17 mouse cellular contexts compared by ENCODE assay signal in genomic region chr1:191410294-191411036, GRCm38 (mm10). TPM values are rescaled to one million over a fixed set of nuclear protein-coding genes. Genes with fewer than 3 reads are reported as not detected.
DNase-seq lines count a peak whose midpoint lies in the region; ATAC-seq and TF ChIP-seq lines count a peak whose summit lies in the region.
"Had no signal": no experiment of that assay in that cellular context is flagged by ENCODE, and none has a peak within 500 bp of the region (broad histone marks: within the 10 kb centered on the region; RNA-seq: fewer than 3 reads in every experiment).

No protein-coding gene starts in this region.

- ATAC-seq in intestine, postnatal 0 days, result no peak
- ATAC-seq in intestine, embryonic 16.5 days, result no peak
- ATAC-seq: midbrain, embryonic 16.5 days had no signal

- peaks cover 40% of the 10 kb centered on the region for H3K4me1 ChIP-seq in heart, embryonic 10.5 days
- no peaks in the 10 kb centered on the region for H3K4me1 ChIP-seq in intestine, postnatal 0 days (replicated peaks; ENCODE audit: control insufficient read depth, insufficient read depth, low read length)
- peaks cover 6% of the 10 kb centered on the region; the same call in 1 of the 2 replicates for H3K4me1 ChIP-seq in intestine, embryonic 16.5 days (ENCODE audit: control insufficient read depth, insufficient read depth, low read length)
- H3K4me1 ChIP-seq: forebrain, embryonic 12.5 days had no signal

- H3K27ac ChIP-seq in heart, embryonic 10.5 days, result peak overlapping the region; percentile 47; the same call in 1 of the 2 replicates
- no peak overlapping the region for H3K27ac ChIP-seq in intestine, postnatal 0 days (ENCODE audit: low read depth, low read length)
- H3K27ac ChIP-seq in intestine, embryonic 16.5 days (ENCODE audit: low read length), result no peak overlapping the region
- H3K27ac ChIP-seq: embryonic facial prominence, embryonic 15.5 days; forebrain, embryonic 12.5 days had no signal

- H3ac ChIP-seq in myocyte (ENCODE audit: control insufficient read depth, insufficient read length), result no peak overlapping the region

- 51% methylated on average over 10 of the region's 10 CpGs for WGBS in heart, embryonic 10.5 days
- 56% methylated on average over 10 of the region's 10 CpGs for WGBS in intestine, postnatal 0 days
- 52% methylated on average over 10 of the region's 10 CpGs for WGBS in intestine, embryonic 16.5 days

- peak; percentile 42 for DNase-seq in heart, embryonic 10.5 days (ENCODE audit: low spot score)
- no peak for DNase-seq in heart, postnatal 10 days
- DNase-seq in thymus, postnatal 0 days (ENCODE audit: low spot score), result peak; percentile 52
- no peak for DNase-seq in thymus, postnatal 10 days (ENCODE audit: low spot score in 2 of 2)
- no peak for DNase-seq in adipocyte (ENCODE audit: low spot score)
- DNase-seq: cerebellum, adult 11-12 months; cerebellum, postnatal 36 days; lung, embryonic 14.5 days; right cerebral cortex, postnatal 25 days had no signal

- intact Hi-C loops in heart, postnatal 10 days (cut with DNase I), result no loop called here

- no peak overlapping the region for H3K4me3 ChIP-seq in heart, embryonic 10.5 days
- H3K4me3 ChIP-seq in intestine, postnatal 0 days (ENCODE audit: low read depth, low read length), result no peak overlapping the region
- no peak overlapping the region for H3K4me3 ChIP-seq in intestine, embryonic 16.5 days (ENCODE audit: low read length)
- H3K4me3 ChIP-seq in myocyte, result no peak overlapping the region
- H3K4me3 ChIP-seq: embryonic facial prominence, embryonic 15.5 days; forebrain, embryonic 12.5 days; megakaryocyte, embryonic 14.5 days had no signal

- no peaks in the 10 kb centered on the region for H3K9me3 ChIP-seq in heart, embryonic 10.5 days
- no peaks in the 10 kb centered on the region for H3K9me3 ChIP-seq in intestine, postnatal 0 days (ENCODE audit: control insufficient read depth)
- no peaks in the 10 kb centered on the region for H3K9me3 ChIP-seq in intestine, embryonic 16.5 days (ENCODE audit: control insufficient read depth, low read length)
- H3K9me3 ChIP-seq: embryonic facial prominence, embryonic 15.5 days; forebrain, embryonic 12.5 days; megakaryocyte, embryonic 14.5 days had no signal

- H3K4me2 ChIP-seq in intestine, postnatal 0 days (replicated peaks; ENCODE audit: low read depth), result no peak overlapping the region; the same call in 1 of the 2 replicates
- no peak overlapping the region for H3K4me2 ChIP-seq in intestine, embryonic 16.5 days (ENCODE audit: low read depth, low read length)
- peak overlapping the region; percentile 15 for H3K4me2 ChIP-seq in myocyte (ENCODE audit: low read depth)
- H3K4me2 ChIP-seq: embryonic facial prominence, embryonic 15.5 days; forebrain, embryonic 12.5 days; liver, embryonic 11.5 days; lung, embryonic 14.5 days had no signal

- H3K79me2 ChIP-seq in myocyte (ENCODE audit: control insufficient read depth, insufficient read depth), result no peaks in the 10 kb centered on the region

- no peak for TF ChIP-seq POLR2A in myocyte (IDR thresholded peaks at IDR 0.05; ENCODE audit: insufficient read length, low read depth)

- no peaks in the 10 kb centered on the region for H3K36me3 ChIP-seq in heart, embryonic 10.5 days
- no peaks in the 10 kb centered on the region for H3K36me3 ChIP-seq in intestine, postnatal 0 days (ENCODE audit: control insufficient read depth, insufficient read depth)
- H3K36me3 ChIP-seq in intestine, embryonic 16.5 days (ENCODE audit: control insufficient read depth, insufficient read depth, low read length), result no peaks in the 10 kb centered on the region
- H3K36me3 ChIP-seq in myocyte (ENCODE audit: control insufficient read depth, insufficient read depth), result no peaks in the 10 kb centered on the region
- H3K36me3 ChIP-seq: embryonic facial prominence, embryonic 15.5 days; forebrain, embryonic 12.5 days had no signal

- 0 out of 2 replicates have a peak overlapping the region, but pooled peaks have one; percentile 1 for H3K9ac ChIP-seq in intestine, postnatal 0 days (ENCODE audit: low read depth, low read length)
- H3K9ac ChIP-seq in intestine, embryonic 16.5 days (ENCODE audit: low read depth, low read length), result no peak overlapping the region
- H3K9ac ChIP-seq: embryonic facial prominence, embryonic 15.5 days; forebrain, embryonic 12.5 days; lung, embryonic 14.5 days had no signal

- TF ChIP-seq CTCF in intestine, postnatal 0 days (IDR thresholded peaks at IDR 0.05; ENCODE audit: low read depth), result no peak

- H3K27me3 ChIP-seq in heart, embryonic 10.5 days (ENCODE audit: insufficient read depth, poor library complexity, severe bottlenecking), result 0 out of 2 replicates have a peak, but pooled peaks cover 8% of the 10 kb centered on the region
- H3K27me3 ChIP-seq in intestine, postnatal 0 days (replicated peaks; ENCODE audit: control insufficient read depth, insufficient read depth, low read length), result no peaks in the 10 kb centered on the region
- no peaks in the 10 kb centered on the region for H3K27me3 ChIP-seq in intestine, embryonic 16.5 days (replicated peaks; ENCODE audit: control insufficient read depth, insufficient read depth, low read length)
- peaks cover 5% of the 10 kb centered on the region for H3K27me3 ChIP-seq in myocyte (ENCODE audit: control insufficient read depth, insufficient read depth, insufficient read length)
- H3K27me3 ChIP-seq: forebrain, embryonic 12.5 days had no signal

TF ChIP-seq in myocyte, 11 proteins besides CTCF, POLR2A, EP300 and RAD21:
- no peak for TF ChIP-seq MYOD1 (IDR thresholded peaks at IDR 0.05; ENCODE audit: control insufficient read depth in 1 of 3, insufficient read length in 2 of 3, low read depth in 2 of 3)
- TF ChIP-seq E2F4 (IDR thresholded peaks at IDR 0.05; ENCODE audit: insufficient read depth), result no peak

RNA-seq across cellular contexts. Expression of gene Ppp2r5a, which starts 7.4 kb away (rescaled TPM):
- polyA plus RNA-seq in heart, embryonic 10.5 days (2016; fragmentation: Nextera tagmentation; extraction: Ambion mirVana), result 21.8 and 27.6 TPM in 2 replicates
- total RNA-seq in heart, postnatal 10 days (2021), result 100 to 1,000 TPM; 113 to 127 TPM
- 28.7 and 31.7 TPM in 2 replicates for polyA plus RNA-seq in intestine, postnatal 0 days (2015; fragmentation: Nextera tagmentation; extraction: Ambion mirVana)
- polyA plus RNA-seq in intestine, embryonic 16.5 days (2015; fragmentation: Nextera tagmentation; extraction: Ambion mirVana), result 11.3 and 11.8 TPM in 2 replicates
- 64.4 and 79.1 TPM in 2 replicates for polyA plus RNA-seq in thymus, postnatal 0 days (2015; fragmentation: Nextera tagmentation; extraction: Ambion mirVana)
- polyA plus RNA-seq in myocyte (2012; fragmentation: generic; extraction: Trizol), result 28.1 TPM

Comparison
In these comparisons a context has a peak if more than half of its experiments do, and no peak if none do; other contexts are left out.
1. DNase-seq: peak in heart, embryonic 10.5 days (single experiment) and thymus, postnatal 0 days (single experiment); none in heart, postnatal 10 days (0 of 2), thymus, postnatal 10 days (0 of 2) and adipocyte (single experiment).